Mouse (Mus musculus) E14TG2a.4 (cell line): ENCODE results near the gene Chn1.

Source experiments
- CTCF ChIP-seq: conservative IDR thresholded peaks from 2 replicates; pipeline ENCODE4 v1.5.1; 2014; ENCODE audit warnings: low read length
- POU5F1 ChIP-seq: IDR thresholded peaks from 2 replicates; pipeline ENCODE4 v1.6.1; 2014; ENCODE audit warnings: low read length, borderline replicate concordance

GRCm38 (mm10) chr2:73592231-73593100, 182.7 kb downstream of the Chn1 start:
- no peak for TF ChIP-seq CTCF
- TF ChIP-seq POU5F1 = no peak
